In genomic region chr3:138856946-138857345, GRCm38 (mm10) we compare ENCODE assay signal across 8 mouse cellular contexts.
DNase-seq lines count a peak whose midpoint lies in the region; ATAC-seq lines count a peak whose summit lies in the region.
"Had no signal": no experiment of that assay in that cellular context is flagged by ENCODE, and none has a peak within 500 bp of the region (broad histone marks: within the 10 kb centered on the region; RNA-seq: fewer than 3 reads in every experiment).

No protein-coding gene starts in this region.

- H3K4me1 ChIP-seq in embryonic facial prominence, embryonic 10.5 days, result peaks cover 92% of the 10 kb centered on the region
- H3K4me1 ChIP-seq in embryonic facial prominence, embryonic 14.5 days (ENCODE audit: control insufficient read depth, insufficient read depth, low read length), result peaks cover 63% of the 10 kb centered on the region
- H3K4me1 ChIP-seq in hindbrain, embryonic 16.5 days (ENCODE audit: control insufficient read depth, insufficient read depth, low read depth, low read length), result peaks cover 82% of the 10 kb centered on the region
- peaks cover 83% of the 10 kb centered on the region for H3K4me1 ChIP-seq in midbrain, embryonic 16.5 days (ENCODE audit: control insufficient read depth, insufficient read depth, low read length)

- no peaks in the 10 kb centered on the region; the same call in 1 of the 2 replicates for H3K27me3 ChIP-seq in embryonic facial prominence, embryonic 10.5 days (replicated peaks; ENCODE audit: low read depth, poor library complexity, severe bottlenecking)
- H3K27me3 ChIP-seq in embryonic facial prominence, embryonic 14.5 days (replicated peaks; ENCODE audit: control insufficient read depth, insufficient read depth, low read length), result no peaks in the 10 kb centered on the region
- H3K27me3 ChIP-seq in hindbrain, embryonic 16.5 days (replicated peaks; ENCODE audit: control insufficient read depth, insufficient read depth, low read length), result no peaks in the 10 kb centered on the region
- H3K27me3 ChIP-seq in midbrain, embryonic 16.5 days (ENCODE audit: control insufficient read depth, insufficient read depth, low read depth, low read length), result no peaks in the 10 kb centered on the region

- H3K36me3 ChIP-seq in embryonic facial prominence, embryonic 10.5 days (replicated peaks), result no peaks in the 10 kb centered on the region
- no peaks in the 10 kb centered on the region for H3K36me3 ChIP-seq in embryonic facial prominence, embryonic 14.5 days (ENCODE audit: control insufficient read depth, insufficient read depth, low read length)
- no peaks in the 10 kb centered on the region for H3K36me3 ChIP-seq in hindbrain, embryonic 16.5 days (ENCODE audit: control insufficient read depth, insufficient read depth, low read length)
- no peaks in the 10 kb centered on the region for H3K36me3 ChIP-seq in midbrain, embryonic 16.5 days (ENCODE audit: control insufficient read depth, insufficient read depth, low read length)

- H3K4me3 ChIP-seq in embryonic facial prominence, embryonic 10.5 days, result no peak overlapping the region
- H3K4me3 ChIP-seq in embryonic facial prominence, embryonic 14.5 days (ENCODE audit: low read depth, low read length), result no peak overlapping the region
- no peak overlapping the region for H3K4me3 ChIP-seq in hindbrain, embryonic 16.5 days (ENCODE audit: low read length)
- H3K4me3 ChIP-seq in midbrain, embryonic 16.5 days (ENCODE audit: low read depth, low read length), result no peak overlapping the region

- DNase-seq in embryonic facial prominence, embryonic 10.5 days (ENCODE audit: low spot score), result no peak
- no peak for DNase-seq in embryonic facial prominence, embryonic 14.5 days (ENCODE audit: low spot score)
- no peak for DNase-seq in spleen, postnatal 10 days (ENCODE audit: low spot score in 2 of 2)
- DNase-seq in urinary bladder, postnatal 36 days (ENCODE audit: low spot score in 2 of 2), result no peak
- DNase-seq in ovary, adult 18-20 months (ENCODE audit: low spot score), result no peak
- DNase-seq: kidney, adult 8-10 months had no signal

- no peak overlapping the region for H3K9ac ChIP-seq in embryonic facial prominence, embryonic 14.5 days (ENCODE audit: low read depth, low read length)
- no peak overlapping the region for H3K9ac ChIP-seq in hindbrain, embryonic 16.5 days (ENCODE audit: low read depth, low read length)
- peak overlapping the region; percentile 55 for H3K9ac ChIP-seq in midbrain, embryonic 16.5 days (ENCODE audit: low read depth, low read length)

- peak overlapping the region; percentile 86 for H3K27ac ChIP-seq in embryonic facial prominence, embryonic 10.5 days (replicated peaks)
- H3K27ac ChIP-seq in embryonic facial prominence, embryonic 14.5 days (replicated peaks; ENCODE audit: low read depth, low read length), result peak overlapping the region; percentile 73; the same call in 1 of the 2 replicates
- peak overlapping the region; percentile 57 for H3K27ac ChIP-seq in hindbrain, embryonic 16.5 days (ENCODE audit: low read depth, low read length)
- H3K27ac ChIP-seq in midbrain, embryonic 16.5 days (ENCODE audit: low read length), result peak overlapping the region; percentile 72

- H3K9me3 ChIP-seq in embryonic facial prominence, embryonic 10.5 days, result no peaks in the 10 kb centered on the region
- H3K9me3 ChIP-seq in embryonic facial prominence, embryonic 14.5 days (ENCODE audit: control insufficient read depth, low read length), result no peaks in the 10 kb centered on the region
- H3K9me3 ChIP-seq in hindbrain, embryonic 16.5 days (ENCODE audit: control insufficient read depth, low read length), result no peaks in the 10 kb centered on the region
- H3K9me3 ChIP-seq in midbrain, embryonic 16.5 days (replicated peaks; ENCODE audit: control insufficient read depth, low read length, poor library complexity, severe bottlenecking), result no peaks in the 10 kb centered on the region

- no peak for ATAC-seq in embryonic facial prominence, embryonic 14.5 days (ENCODE audit: low read depth)
- ATAC-seq in hindbrain, embryonic 16.5 days, result peak; percentile 19
- ATAC-seq in midbrain, embryonic 16.5 days, result peak; percentile 30

- 63% methylated on average over 4 of the region's 4 CpGs for WGBS in embryonic facial prominence, embryonic 10.5 days
- 76% methylated on average over 4 of the region's 4 CpGs for WGBS in embryonic facial prominence, embryonic 14.5 days
- 28% methylated on average over 4 of the region's 4 CpGs for WGBS in hindbrain, embryonic 16.5 days
- WGBS in midbrain, embryonic 16.5 days, result 37% methylated on average over 4 of the region's 4 CpGs

- H3K4me2 ChIP-seq in embryonic facial prominence, embryonic 14.5 days (ENCODE audit: low read depth, low read length), result no peak overlapping the region
- H3K4me2 ChIP-seq in hindbrain, embryonic 16.5 days (ENCODE audit: low read length), result no peak overlapping the region
- H3K4me2 ChIP-seq in midbrain, embryonic 16.5 days (ENCODE audit: low read length), result peak overlapping the region; percentile 27; the same call in 1 of the 2 replicates
